Mouse (Mus musculus): ENCODE data around the gene Ly6c2. TPM values are rescaled to one million over a fixed set of nuclear protein-coding genes. Genes with fewer than 3 reads are reported as not detected.
"Not testable (repeated sequence)": the region's sequence is repeated elsewhere in the genome, so short reads cannot be mapped to it uniquely, and the experiment has no call there.

The Ly6c2 gene
- polyA plus RNA-seq, 1 experiment from 2014 or later, result 0.34 TPM

- not testable (repeated sequence) for H3K36me3 ChIP-seq (replicated peaks); H3K27ac ChIP-seq; H3K4me3 ChIP-seq; H3K9me3 ChIP-seq; H3K4me1 ChIP-seq; H3K4me2 ChIP-seq; H3K27me3 ChIP-seq (replicated peaks); H3K9ac ChIP-seq; ATAC-seq (replicated peaks)
- 81% methylated on average over 2 of the region's 5 CpGs for WGBS
These were observed 1.3 kb downstream of the Ly6c2 start for GRCm38 (mm10) chr15:75110424-75110823.

- no peaks in the 10 kb centered on the region for H3K36me3 ChIP-seq (replicated peaks)
- ATAC-seq (replicated peaks), result no peak
- 91% methylated on average over 10 of the region's 10 CpGs for WGBS
- H3K4me1 ChIP-seq, result no peaks in the 10 kb centered on the region
- H3K27ac ChIP-seq, result no peak overlapping the region
- no peak overlapping the region for H3K4me3 ChIP-seq
- H3K4me2 ChIP-seq, result no peak overlapping the region
- H3K9ac ChIP-seq, result no peak overlapping the region
- no peaks in the 10 kb centered on the region for H3K27me3 ChIP-seq (replicated peaks)
- H3K9me3 ChIP-seq, result no peaks in the 10 kb centered on the region
These were observed 12.5 kb downstream of the Ly6c2 start for GRCm38 (mm10) chr15:75099261-75099660.

GRCm38 (mm10) chr15:75088041-75088440 lies 23.7 kb downstream of the Ly6c2 start:
- H3K4me2 ChIP-seq; H3K27ac ChIP-seq; H3K9me3 ChIP-seq; H3K4me1 ChIP-seq; ATAC-seq (replicated peaks); H3K9ac ChIP-seq; H3K4me3 ChIP-seq; H3K36me3 ChIP-seq (replicated peaks); H3K27me3 ChIP-seq (replicated peaks): not testable (repeated sequence)
- 8% methylated on average over 2 of the region's 2 CpGs for WGBS

GRCm38 (mm10) chr15:75069965-75070364 lies 41.8 kb downstream of the Ly6c2 start:
- no peaks in the 10 kb centered on the region for H3K9me3 ChIP-seq
- H3K9ac ChIP-seq, result no peak overlapping the region
- no peak overlapping the region for H3K4me2 ChIP-seq
- no peaks in the 10 kb centered on the region for H3K36me3 ChIP-seq (replicated peaks)
- no peaks in the 10 kb centered on the region for H3K4me1 ChIP-seq
- no peak overlapping the region for H3K4me3 ChIP-seq
- no peak overlapping the region for H3K27ac ChIP-seq
- 94% methylated on average over 4 of the region's 4 CpGs for WGBS
- no peak for ATAC-seq (replicated peaks)
- H3K27me3 ChIP-seq (replicated peaks), result no peaks in the 10 kb centered on the region

GRCm38 (mm10) chr15:75062030-75062574 lies 49.7 kb downstream of the Ly6c2 start:
- H3K4me1 ChIP-seq; ATAC-seq (replicated peaks); H3K4me2 ChIP-seq; H3K27me3 ChIP-seq (replicated peaks); H3K9ac ChIP-seq; H3K4me3 ChIP-seq; H3K36me3 ChIP-seq (replicated peaks); H3K27ac ChIP-seq; H3K9me3 ChIP-seq: not testable (repeated sequence)
- WGBS, result 34% methylated on average over 6 of the region's 6 CpGs

GRCm38 (mm10) chr15:75060505-75060904 lies 51.3 kb downstream of the Ly6c2 start:
- Histone ChIP-seq H3K36me3 (replicated peaks) (no peaks in the 10 kb centered on the region), H3K4me2 (no peak overlapping the region), H3K27ac (no peak overlapping the region), H3K4me1 (no peaks in the 10 kb centered on the region), H3K4me3 (no peak overlapping the region), H3K9me3 (no peaks in the 10 kb centered on the region), H3K9ac (no peak overlapping the region), H3K27me3 (replicated peaks) (no peaks in the 10 kb centered on the region)
- ATAC-seq (replicated peaks), result no peak

Other genes starting within 250 kb of the Ly6c2 start
- not detected in 2 replicates for gene 2010109I03Rik, start 214.9 kb downstream of the Ly6c2 start, polyA plus RNA-seq (2015; fragmentation: Nextera tagmentation; extraction: Ambion mirVana)
- gene Ly6i, start 128.5 kb downstream of the Ly6c2 start, polyA plus RNA-seq (2015; fragmentation: Nextera tagmentation; extraction: Ambion mirVana), result not detected in 2 replicates
- gene Ly6a, start 113.9 kb downstream of the Ly6c2 start, polyA plus RNA-seq (2015; fragmentation: Nextera tagmentation; extraction: Ambion mirVana), result 1.3 and 2.0 TPM in 2 replicates
- 5.3 and 6.4 TPM in 2 replicates for gene Ly6c1, start 63.1 kb downstream of the Ly6c2 start, polyA plus RNA-seq (2015; fragmentation: Nextera tagmentation; extraction: Ambion mirVana)
- not detected in 2 replicates for gene Ly6g, start 43.3 kb upstream of the Ly6c2 start, polyA plus RNA-seq (2015; fragmentation: Nextera tagmentation; extraction: Ambion mirVana)
- gene BC025446, start 104.4 kb upstream of the Ly6c2 start, polyA plus RNA-seq (2015; fragmentation: Nextera tagmentation; extraction: Ambion mirVana), result not detected in 2 replicates
- gene Ly6f, start 156.5 kb upstream of the Ly6c2 start, polyA plus RNA-seq (2015; fragmentation: Nextera tagmentation; extraction: Ambion mirVana), result not detected in 2 replicates

All from midbrain, embryonic 15.5 days (tissue).